Mouse (Mus musculus) heart, postnatal 0 days (tissue): ENCODE measurements around the gene Sorcs2. TPM values are rescaled to one million over a fixed set of nuclear protein-coding genes. Genes with fewer than 3 reads are reported as not detected.

Source experiments
- ATAC-seq: fragments of 200-750 bp; cut with Nextera tagmentation; 2 replicates; pipeline ENCODE4 v1.8.0; 2017; ENCODE audit warnings: low read depth, moderate number of reproducible peaks, moderate library complexity; ENCODE audit not compliant: insufficient read depth
- DNase-seq: peaks from one replicate; pipeline ENCODE4 v3.0.0-alpha.2; 2016; ENCODE audit warnings: low spot score
- H3K27ac ChIP-seq: fragments of 300-500 bp; sonication (generic); 2 replicates; pipeline ENCODE4 v1.5.1; 2014; ENCODE audit warnings: low read depth, mild to moderate bottlenecking
- H3K27me3 ChIP-seq: fragments of 300-500 bp; sonication (generic); 2 replicates; pipeline ENCODE4 v1.6.1; 2014; ENCODE audit warnings: low read length, mixed read lengths; ENCODE audit not compliant: control insufficient read depth, insufficient read depth
- H3K36me3 ChIP-seq: fragments of 300-500 bp; sonication (generic); replicated peaks from 2 replicates; pipeline ENCODE4 v1.6.1; 2014; ENCODE audit warnings: low read length, mixed read lengths; ENCODE audit not compliant: control insufficient read depth, insufficient read depth
- H3K4me1 ChIP-seq: fragments of 300-500 bp; sonication (generic); 2 replicates; pipeline ENCODE4 v1.6.1; 2014; ENCODE audit warnings: antibody characterized with exemption; ENCODE audit not compliant: control insufficient read depth, insufficient read depth
- H3K4me2 ChIP-seq: fragments of 300-500 bp; sonication (generic); 2 replicates; pipeline ENCODE4 v1.6.1; 2014; ENCODE audit warnings: low read depth, mild to moderate bottlenecking, low read length, moderate library complexity
- H3K4me3 ChIP-seq: fragments of 300-500 bp; sonication (generic); 2 replicates; pipeline ENCODE4 v1.5.1; 2014; ENCODE audit warnings: low read depth, low read length
- H3K9ac ChIP-seq: fragments of 300-500 bp; sonication (generic); replicated peaks from 2 replicates; pipeline ENCODE4 v1.6.1; 2014; ENCODE audit warnings: low read depth, low read length, mixed read lengths
- H3K9me3 ChIP-seq: fragments of 300-500 bp; sonication (generic); replicated peaks from 2 replicates; pipeline ENCODE4 v1.6.1; 2016; ENCODE audit warnings: low read length; ENCODE audit not compliant: control insufficient read depth
- CTCF ChIP-seq: IDR thresholded peaks from 2 replicates; pipeline ENCODE4 v1.5.1; 2016; ENCODE audit warnings: antibody characterized with exemption, control low read depth, low read depth
- EP300 ChIP-seq: IDR thresholded peaks from 2 replicates; pipeline ENCODE4 v1.6.1; 2016; ENCODE audit warnings: antibody characterized with exemption, low read depth
- WGBS: fragments of 180-500 bp; shearing (Covaris S2); extraction: QIAGEN DNeasy Blood & Tissue Kit; methylation state at CpG from one replicate; pipeline ENCODE4 v1.1.7; 2014; 5-methylcytosine and 5-hydroxymethylcytosine counted together
- polyA plus RNA-seq: library from polyadenylated mRNA; unstranded; fragments of >200 nt; fragmentation: Nextera tagmentation; extraction: Ambion mirVana; gene quantifications from 2 replicates; pipeline ENCODE4 v1.2.1, GENCODE M21; 2015
- total RNA-seq: library from RNA; depleted of rRNA; stranded (reverse); fragments of >200 nt; gene quantifications from 2 replicates; pipeline ENCODE4 v1.2.3, GENCODE M21; 2014; ENCODE audit warnings: low replicate concordance

Gene Sorcs2
- total and polyA plus RNA-seq, 2 experiments from 2014 or later = 3.7 to 32.6 TPM

DNA sequence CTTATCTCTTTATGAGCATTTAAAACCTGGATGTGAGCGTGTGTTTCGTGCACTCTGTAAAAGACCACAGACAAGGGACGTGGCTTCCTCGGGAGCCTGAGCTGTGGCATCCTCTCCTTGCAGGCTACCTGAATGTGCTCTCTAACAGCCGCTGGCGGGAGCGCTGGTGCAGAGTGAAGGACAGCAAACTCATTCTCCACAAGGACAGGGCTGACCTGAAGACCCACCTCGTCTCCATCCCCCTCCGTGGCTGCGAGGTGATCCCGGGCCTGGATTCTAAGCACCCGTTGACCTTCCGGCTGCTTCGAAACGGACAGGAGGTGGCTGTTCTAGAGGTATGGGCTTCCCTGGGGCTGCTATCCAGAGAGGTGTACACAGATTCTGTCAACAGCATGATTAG, 423.7 kb downstream of the Sorcs2 start:
- no peak overlapping the region for H3K4me3 ChIP-seq

DNA sequence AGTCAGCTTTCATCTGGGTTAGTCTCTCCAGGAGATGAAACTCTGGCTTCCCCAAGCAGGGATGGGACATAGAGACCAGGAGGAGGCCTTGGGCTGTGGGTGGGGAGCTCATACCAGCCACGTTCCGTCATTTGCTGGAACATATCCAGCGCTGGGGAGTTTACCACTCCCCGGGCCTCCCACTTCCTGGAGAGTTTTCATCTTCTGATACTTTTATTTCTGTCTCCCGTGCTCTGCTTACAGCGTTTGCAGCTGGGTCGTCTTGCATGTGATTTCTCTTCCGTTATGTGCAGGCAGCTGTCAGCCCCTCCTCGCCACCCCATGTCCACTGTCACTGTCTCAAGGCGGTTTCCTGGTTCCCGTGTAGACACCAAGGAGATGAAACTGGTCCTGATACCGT, 424.1 kb downstream of the Sorcs2 start:
- 5% methylated on average over 12 of the region's 12 CpGs for WGBS
- Histone ChIP-seq H3K36me3 (peaks cover 58% of the 10 kb centered on the region), H3K27ac (peak overlapping the region; percentile 68), H3K4me3 (no peak overlapping the region), H3K4me1 (peaks cover 19% of the 10 kb centered on the region; the same call in 1 of the 2 replicates), H3K27me3 (no peaks in the 10 kb centered on the region), H3K9ac (0 out of 2 replicates have a peak overlapping the region, but pooled peaks have one; percentile 23), H3K9me3 (no peaks in the 10 kb centered on the region), H3K4me2 (peak overlapping the region; percentile 44)
- DNase-seq (peak; percentile 84), ATAC-seq (peak; percentile 75)
- no peak for TF ChIP-seq EP300
- TF ChIP-seq CTCF = no peak

More for the DNA sequence above, 423.7 kb downstream of the Sorcs2 start:
- Histone ChIP-seq H3K9me3 (no peaks in the 10 kb centered on the region), H3K27me3 (no peaks in the 10 kb centered on the region), H3K4me2 (peak overlapping the region; percentile 44), H3K9ac (peak overlapping the region; percentile 23; the same call in 1 of the 2 replicates), H3K4me1 (peaks cover 19% of the 10 kb centered on the region; the same call in 1 of the 2 replicates), H3K27ac (peak overlapping the region; percentile 68), H3K36me3 (peaks cover 58% of the 10 kb centered on the region)
- WGBS = 40% methylated on average over 15 of the region's 15 CpGs
- TF ChIP-seq CTCF = no peak
- no peak for TF ChIP-seq EP300
- ATAC-seq = no peak
- no peak for DNase-seq

DNA sequence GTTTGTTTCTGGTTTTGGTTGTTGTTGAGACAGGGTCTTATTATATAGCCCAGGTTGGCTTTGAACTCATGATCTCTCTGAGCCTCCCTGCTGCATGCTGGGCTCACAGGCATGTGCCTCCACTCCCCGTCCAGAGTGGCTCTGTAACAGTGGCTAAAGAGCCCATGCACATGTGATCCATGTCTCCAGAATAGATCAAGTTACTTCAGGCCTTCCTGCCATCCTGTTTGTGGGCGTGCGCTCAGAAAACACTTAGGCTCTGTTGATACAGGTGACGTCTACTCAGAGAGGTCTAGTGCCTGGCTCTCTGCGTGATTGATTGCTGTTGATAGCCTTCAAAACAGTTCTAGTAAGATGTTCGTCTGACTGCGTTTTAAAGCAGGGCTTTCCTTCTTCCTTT, 425.2 kb downstream of the Sorcs2 start:
- 50% methylated on average over 7 of the region's 7 CpGs for WGBS
- no peak for TF ChIP-seq EP300
- no peak for TF ChIP-seq CTCF
- peaks cover 58% of the 10 kb centered on the region for H3K36me3 ChIP-seq
- no peaks in the 10 kb centered on the region for H3K27me3 ChIP-seq
- H3K9me3 ChIP-seq = no peaks in the 10 kb centered on the region
- ATAC-seq (no peak), DNase-seq (no peak)
- no peak overlapping the region for H3K4me3 ChIP-seq
- peak overlapping the region; percentile 68; the same call in 1 of the 2 replicates for H3K27ac ChIP-seq
- H3K4me2 ChIP-seq = no peak overlapping the region
- H3K9ac ChIP-seq = 0 out of 2 replicates have a peak overlapping the region, but pooled peaks have one; percentile 8
- peaks cover 19% of the 10 kb centered on the region; the same call in 1 of the 2 replicates for H3K4me1 ChIP-seq

DNA sequence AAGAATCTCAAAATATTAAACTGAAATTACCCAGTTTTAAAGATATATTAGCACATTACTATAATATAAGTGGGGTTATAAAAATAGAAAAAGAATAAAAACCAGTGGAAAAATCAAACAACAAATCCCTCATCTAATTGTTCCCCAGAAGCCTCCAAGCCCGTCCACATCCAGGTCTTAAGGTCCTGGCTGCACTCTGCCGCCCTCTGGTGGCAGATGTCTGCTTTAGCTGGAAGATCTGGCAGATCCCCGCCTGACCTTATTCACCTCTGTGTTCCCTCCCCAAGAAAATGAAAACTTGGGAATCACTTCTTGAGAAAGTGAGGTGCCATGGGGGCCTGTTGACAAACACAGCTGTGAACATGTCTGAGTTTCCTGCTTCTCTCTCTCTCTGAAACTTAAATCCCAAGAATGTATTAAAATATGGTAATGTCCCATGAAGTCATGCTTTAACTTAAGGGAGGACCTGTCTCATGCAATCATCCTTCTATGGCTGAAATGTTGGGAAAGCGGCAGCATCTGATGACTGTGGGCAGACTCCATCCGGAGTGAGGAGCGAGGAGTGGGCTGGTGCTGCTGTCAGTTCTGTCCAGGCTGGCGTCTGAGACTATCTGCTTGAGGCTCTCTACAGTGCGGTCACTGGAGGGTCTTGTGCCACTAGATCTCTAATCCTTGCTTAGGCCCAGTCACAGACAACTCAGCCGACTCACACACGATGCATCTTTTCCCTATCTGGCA, 425.9 kb downstream of the Sorcs2 start:
- WGBS = 55% methylated on average over 10 of the region's 10 CpGs
- H3K4me1 ChIP-seq = peaks cover 19% of the 10 kb centered on the region; the same call in 1 of the 2 replicates
- peaks cover 58% of the 10 kb centered on the region for H3K36me3 ChIP-seq
- H3K9ac ChIP-seq = no peak overlapping the region
- H3K9me3 ChIP-seq = no peaks in the 10 kb centered on the region
- H3K4me3 ChIP-seq = no peak overlapping the region
- ATAC-seq (no peak), DNase-seq (peak; percentile 84)
- TF ChIP-seq EP300 (no peak), CTCF (peak; percentile 93)
- no peaks in the 10 kb centered on the region for H3K27me3 ChIP-seq
- no peak overlapping the region for H3K27ac ChIP-seq
- no peak overlapping the region for H3K4me2 ChIP-seq

- Histone ChIP-seq H3K9me3 (no peaks in the 10 kb centered on the region), H3K27ac (peak overlapping the region; percentile 61), H3K9ac (no peak overlapping the region; the same call in 1 of the 2 replicates), H3K27me3 (no peaks in the 10 kb centered on the region), H3K4me3 (no peak overlapping the region), H3K36me3 (peaks cover 60% of the 10 kb centered on the region), H3K4me1 (peaks cover 19% of the 10 kb centered on the region; the same call in 1 of the 2 replicates), H3K4me2 (no peak overlapping the region)
- DNase-seq = no peak
- peak; percentile 29; the same call in 1 of the 2 replicates for ATAC-seq
- WGBS = 63% methylated on average over 12 of the region's 12 CpGs
- no peak for TF ChIP-seq EP300
- TF ChIP-seq CTCF = no peak
Observed at GRCm38 (mm10) chr5:35970380-35971105, 427.4 kb downstream of the Sorcs2 start.
